Mouse (Mus musculus): ENCODE data around the gene Asb7. TPM values are rescaled to one million over a fixed set of nuclear protein-coding genes. Genes with fewer than 3 reads are reported as not detected.
A peak's percentile ranks its signal among the peaks of the same experiment; 100 is the strongest.

The Asb7 gene
- total and polyA plus RNA-seq, 3 experiments: 2.2 to 9.0 (median 7.5) TPM

DNA sequence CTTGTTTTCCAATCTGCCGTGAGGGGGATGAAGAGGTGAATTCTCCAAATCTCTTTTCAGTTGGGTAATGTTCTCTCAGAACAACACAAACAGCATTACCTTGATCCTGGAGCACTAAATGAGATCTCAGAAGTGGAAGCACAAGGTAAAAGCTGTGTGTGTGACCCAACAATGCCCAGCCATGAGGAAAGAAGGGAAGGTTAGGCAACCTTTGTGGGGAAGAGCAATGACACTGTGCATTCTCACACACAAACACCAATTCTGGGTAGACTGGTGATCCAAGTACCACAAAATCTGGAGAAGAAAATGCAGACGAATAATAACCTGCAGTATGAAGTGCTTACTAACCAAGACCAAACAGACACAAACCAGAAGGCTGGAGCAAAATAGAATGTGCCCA, 13.6 kb downstream of the Asb7 start:
- H3K27ac ChIP-seq: no peak overlapping the region
- no peaks in the 10 kb centered on the region; the same call in 1 of the 2 replicates for H3K36me3 ChIP-seq (ENCODE audit: control insufficient read depth, insufficient read depth, low read length)
- WGBS: 91% methylated on average over 2 of the region's 2 CpGs
- H3K79me2 ChIP-seq (replicated peaks; ENCODE audit: control insufficient read depth, insufficient read depth, low read length): no peaks in the 10 kb centered on the region
- intact Hi-C loops (cut with DNase I): no loop called here
- H3K4me3 ChIP-seq: no peak overlapping the region
- TF ChIP-seq CTCF (IDR thresholded peaks at IDR 0.05): no peak
- TF ChIP-seq POLR2A (IDR thresholded peaks at IDR 0.05; ENCODE audit: insufficient read depth, low read depth, low read length): no peak
- no peak for TF ChIP-seq EP300 (IDR thresholded peaks at IDR 0.05; ENCODE audit: insufficient read depth, low read depth, low read length)
- H3K27me3 ChIP-seq (ENCODE audit: control insufficient read depth, insufficient read depth, low read length): no peaks in the 10 kb centered on the region
- no peak overlapping the region for H3K9ac ChIP-seq (ENCODE audit: low read depth, low read length)
- DNase-seq: no peak
- H3K4me1 ChIP-seq (ENCODE audit: control insufficient read depth, insufficient read depth, low read length): no peaks in the 10 kb centered on the region

- Histone ChIP-seq H3K4me3 (no peak overlapping the region), H3K27ac (no peak overlapping the region), H3K36me3 (ENCODE audit: control insufficient read depth, insufficient read depth, low read length) (no peaks in the 10 kb centered on the region), H3K4me1 (ENCODE audit: control insufficient read depth, insufficient read depth, low read length) (no peaks in the 10 kb centered on the region), H3K79me2 (replicated peaks; ENCODE audit: control insufficient read depth, insufficient read depth, low read length) (no peaks in the 10 kb centered on the region), H3K27me3 (ENCODE audit: control insufficient read depth, insufficient read depth, low read length) (no peaks in the 10 kb centered on the region), H3K9ac (ENCODE audit: low read depth, low read length) (no peak overlapping the region)
- intact Hi-C loops (cut with DNase I): no loop called here
- DNase-seq: no peak
- TF ChIP-seq CTCF (IDR thresholded peaks at IDR 0.05): no peak
These were observed 22.3 kb downstream of the Asb7 start for GRCm38 (mm10) chr7:66667064-66667463.

DNA sequence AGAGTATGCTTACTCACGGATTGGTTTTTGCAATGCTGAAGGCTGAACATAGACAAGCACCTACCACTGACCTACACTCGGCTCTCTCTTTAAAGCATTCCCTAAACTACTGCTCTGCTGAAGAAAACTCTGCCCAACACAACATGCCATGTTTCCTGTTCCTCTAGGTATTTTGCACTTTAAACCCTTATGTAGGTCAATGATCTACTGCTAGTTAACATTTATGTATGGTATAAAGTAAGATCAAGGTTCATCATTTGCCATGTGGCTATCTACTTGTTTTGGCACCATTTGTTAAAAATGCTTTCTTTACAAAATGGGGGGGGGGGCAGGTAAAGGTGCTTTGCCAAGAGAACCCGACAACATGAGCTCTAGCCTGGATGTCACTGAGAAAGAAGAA, 25.8 kb downstream of the Asb7 start:
- DNase-seq: no peak
- Histone ChIP-seq H3K36me3 (ENCODE audit: control insufficient read depth, insufficient read depth, low read length) (no peaks in the 10 kb centered on the region), H3K79me2 (replicated peaks; ENCODE audit: control insufficient read depth, insufficient read depth, low read length) (no peaks in the 10 kb centered on the region), H3K27me3 (ENCODE audit: control insufficient read depth, insufficient read depth, low read length) (no peaks in the 10 kb centered on the region), H3K27ac (no peak overlapping the region), H3K9ac (ENCODE audit: low read depth, low read length) (no peak overlapping the region), H3K4me1 (ENCODE audit: control insufficient read depth, insufficient read depth, low read length) (no peaks in the 10 kb centered on the region; the same call in 1 of the 2 replicates), H3K4me3 (no peak overlapping the region)
- WGBS: 79% methylated on average over 3 of the region's 3 CpGs
- TF ChIP-seq EP300 (IDR thresholded peaks at IDR 0.05; ENCODE audit: insufficient read depth, low read depth, low read length) (no peak), CTCF (IDR thresholded peaks at IDR 0.05) (no peak), POLR2A (IDR thresholded peaks at IDR 0.05; ENCODE audit: insufficient read depth, low read depth, low read length) (no peak)
- intact Hi-C loops (cut with DNase I): no loop called here

GRCm38 (mm10) chr7:66661572-66661971, 27.8 kb downstream of the Asb7 start:
- peak overlapping the region; percentile 17; the same call in 1 of the 2 replicates for H3K4me3 ChIP-seq
- intact Hi-C loops (cut with DNase I): loop anchor here (1.0 to 2.0 kb wide), 2 partner anchors 227 to 561 kb away; no protein-coding TSS in a partner anchor

DNA sequence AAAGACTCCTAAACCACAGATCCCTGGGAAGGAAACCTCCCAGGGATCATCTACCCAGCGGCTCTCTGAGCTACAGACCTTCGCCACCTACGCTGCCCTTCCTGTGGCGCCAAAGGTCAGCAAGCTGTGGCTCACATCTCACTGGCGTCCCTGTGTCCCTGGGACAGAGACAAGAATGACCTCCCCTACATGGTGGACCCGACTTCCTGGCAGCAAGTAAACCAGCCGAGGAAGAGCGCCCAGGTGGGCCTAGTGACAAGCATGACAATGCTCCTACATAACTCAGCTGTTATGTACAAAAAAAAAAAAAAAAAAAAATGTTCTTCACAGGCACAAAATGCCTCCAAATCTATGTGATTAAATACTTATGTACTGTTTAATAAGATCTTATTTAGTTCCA, 28.4 kb downstream of the Asb7 start:
- Histone ChIP-seq H3K36me3 (ENCODE audit: control insufficient read depth, insufficient read depth, low read length) (no peaks in the 10 kb centered on the region), H3K4me3 (no peak overlapping the region), H3K27ac (no peak overlapping the region), H3K9ac (ENCODE audit: low read depth, low read length) (no peak overlapping the region), H3K4me1 (ENCODE audit: control insufficient read depth, insufficient read depth, low read length) (no peaks in the 10 kb centered on the region; the same call in 1 of the 2 replicates), H3K79me2 (replicated peaks; ENCODE audit: control insufficient read depth, insufficient read depth, low read length) (peaks cover 2% of the 10 kb centered on the region), H3K27me3 (ENCODE audit: control insufficient read depth, insufficient read depth, low read length) (no peaks in the 10 kb centered on the region)
- WGBS: 78% methylated on average over 8 of the region's 8 CpGs
- no peak for DNase-seq
- TF ChIP-seq CTCF (IDR thresholded peaks at IDR 0.05): no peak
- no peak for TF ChIP-seq EP300 (IDR thresholded peaks at IDR 0.05; ENCODE audit: insufficient read depth, low read depth, low read length)
- no peak for TF ChIP-seq POLR2A (IDR thresholded peaks at IDR 0.05; ENCODE audit: insufficient read depth, low read depth, low read length)
- intact Hi-C loops (cut with DNase I): loop anchor here (1.0 to 2.0 kb wide), 2 partner anchors 227 to 560 kb away; no protein-coding TSS in a partner anchor

More at GRCm38 (mm10) chr7:66661572-66661971, 27.8 kb downstream of the Asb7 start:
- H3K27me3 ChIP-seq (ENCODE audit: control insufficient read depth, insufficient read depth, low read length): no peaks in the 10 kb centered on the region
- TF ChIP-seq POLR2A (IDR thresholded peaks at IDR 0.05; ENCODE audit: insufficient read depth, low read depth, low read length) (no peak), CTCF (IDR thresholded peaks at IDR 0.05) (peak; percentile 90; the same call in 1 of the 2 replicates), EP300 (IDR thresholded peaks at IDR 0.05; ENCODE audit: insufficient read depth, low read depth, low read length) (no peak; the same call in 1 of the 2 replicates)
- H3K79me2 ChIP-seq (replicated peaks; ENCODE audit: control insufficient read depth, insufficient read depth, low read length): peaks cover 2% of the 10 kb centered on the region
- no peak overlapping the region for H3K27ac ChIP-seq
- no peak overlapping the region for H3K9ac ChIP-seq (ENCODE audit: low read depth, low read length)
- H3K36me3 ChIP-seq (ENCODE audit: control insufficient read depth, insufficient read depth, low read length): no peaks in the 10 kb centered on the region
- peak; percentile 68 to 71 for DNase-seq
- no peaks in the 10 kb centered on the region; the same call in 1 of the 2 replicates for H3K4me1 ChIP-seq (ENCODE audit: control insufficient read depth, insufficient read depth, low read length)
- WGBS: 6% methylated on average over 8 of the region's 8 CpGs

GRCm38 (mm10) chr7:66660291-66660690, 29.1 kb downstream of the Asb7 start:
- no peak overlapping the region for H3K27ac ChIP-seq
- intact Hi-C loops (cut with DNase I): loop anchor here (2.0 kb wide), 1 partner anchor 559 kb away; no protein-coding TSS in a partner anchor
- H3K27me3 ChIP-seq (ENCODE audit: control insufficient read depth, insufficient read depth, low read length): no peaks in the 10 kb centered on the region
- no peak overlapping the region for H3K9ac ChIP-seq (ENCODE audit: low read depth, low read length)
- H3K4me1 ChIP-seq (ENCODE audit: control insufficient read depth, insufficient read depth, low read length): no peaks in the 10 kb centered on the region; the same call in 1 of the 2 replicates
- no peaks in the 10 kb centered on the region for H3K36me3 ChIP-seq (ENCODE audit: control insufficient read depth, insufficient read depth, low read length)
- WGBS: 77% methylated on average over 7 of the region's 7 CpGs
- TF ChIP-seq CTCF (IDR thresholded peaks at IDR 0.05): no peak
- no peak for TF ChIP-seq POLR2A (IDR thresholded peaks at IDR 0.05; ENCODE audit: insufficient read depth, low read depth, low read length)
- TF ChIP-seq EP300 (IDR thresholded peaks at IDR 0.05; ENCODE audit: insufficient read depth, low read depth, low read length): no peak
- DNase-seq: no peak
- peaks cover 2% of the 10 kb centered on the region for H3K79me2 ChIP-seq (replicated peaks; ENCODE audit: control insufficient read depth, insufficient read depth, low read length)
- H3K4me3 ChIP-seq: no peak overlapping the region
